Comparison of ENCODE assay signal across 27 mouse cellular contexts in the genomic region with DNA sequence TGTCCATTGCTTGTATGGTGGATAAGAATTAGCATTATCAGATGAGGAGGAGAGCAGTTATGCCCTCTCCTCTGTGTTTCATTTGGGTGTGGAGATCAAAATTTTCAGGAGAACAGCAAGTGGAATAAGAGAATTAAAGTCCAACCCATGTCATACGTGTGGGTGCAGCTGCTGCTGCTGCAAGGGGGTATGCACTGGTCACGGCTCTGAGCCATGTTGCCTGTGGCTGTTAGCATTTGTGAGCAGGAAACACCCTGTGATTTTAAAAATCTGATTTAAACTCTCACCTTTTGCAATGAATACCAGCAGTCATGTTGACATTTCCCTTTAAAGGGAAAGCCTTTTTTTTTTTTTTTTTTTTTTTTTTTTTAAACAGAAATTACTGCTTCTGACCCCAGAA.
"Had no signal": no experiment of that assay in that cellular context is flagged by ENCODE, and none has a peak within 500 bp of the region (broad histone marks: within the 10 kb centered on the region; RNA-seq: fewer than 3 reads in every experiment).

No protein-coding gene starts in this region.

- H3K27me3 ChIP-seq: limb, embryonic 12.5 days; limb, embryonic 13.5 days; limb, embryonic 15.5 days; liver, embryonic 12.5 days; liver, embryonic 13.5 days; liver, embryonic 15.5 days; lung, embryonic 15.5 days; megakaryocyte, embryonic 14.5 days; midbrain, embryonic 12.5 days; midbrain, embryonic 13.5 days; midbrain, embryonic 15.5 days; neural tube, embryonic 12.5 days had no signal

- H3K4me2 ChIP-seq: limb, embryonic 12.5 days; limb, embryonic 13.5 days; limb, embryonic 15.5 days; liver, embryonic 11.5 days; liver, embryonic 12.5 days; liver, embryonic 13.5 days; liver, embryonic 15.5 days; lung, embryonic 14.5 days; lung, embryonic 15.5 days; midbrain, embryonic 11.5 days; midbrain, embryonic 12.5 days; midbrain, embryonic 13.5 days; midbrain, embryonic 15.5 days; neural tube, embryonic 12.5 days had no signal

- H3K36me3 ChIP-seq: limb, embryonic 10.5 days; limb, embryonic 12.5 days; limb, embryonic 13.5 days; limb, embryonic 15.5 days; liver, embryonic 12.5 days; liver, embryonic 13.5 days; liver, embryonic 15.5 days; lung, embryonic 15.5 days; midbrain, embryonic 10.5 days; midbrain, embryonic 12.5 days; midbrain, embryonic 13.5 days; midbrain, embryonic 15.5 days; neural tube, embryonic 12.5 days had no signal

- DNase-seq: left cerebral cortex, postnatal 4 days; liver; liver, embryonic 13.5 days; liver, postnatal 0 days; lung, adult 18-20 months; lung, adult 2 months; lung, embryonic 14.5 days; lung, postnatal 10 days; lung, postnatal 14 days; lung, postnatal 36 days; lung, postnatal 4 days; midbrain, embryonic 14.5 days had no signal

- H3K4me3 ChIP-seq: limb, embryonic 10.5 days; limb, embryonic 12.5 days; limb, embryonic 13.5 days; limb, embryonic 15.5 days; liver, embryonic 12.5 days; liver, embryonic 13.5 days; liver, embryonic 15.5 days; lung, embryonic 15.5 days; megakaryocyte, embryonic 14.5 days; midbrain, embryonic 10.5 days; midbrain, embryonic 12.5 days; midbrain, embryonic 13.5 days; midbrain, embryonic 15.5 days; neural tube, embryonic 12.5 days had no signal
